Mouse (Mus musculus): ENCODE data around the gene Glt28d2. TPM values are rescaled to one million over a fixed set of nuclear protein-coding genes. Genes with fewer than 3 reads are reported as not detected.

The Glt28d2 gene
- total RNA-seq, 1 experiment from 2014 or later, result 2.9 TPM

- DNase-seq, result no peak
Observed at GRCm38 (mm10) chr3:85827283-85827682, 60.0 kb downstream of the Glt28d2 start.

GRCm38 (mm10) chr3:85820839-85821548 lies 66.3 kb downstream of the Glt28d2 start:
- DNase-seq, result no peak

Other genes starting within 250 kb of the Glt28d2 start
- 5.8 and 9.2 TPM in 2 replicates for gene Fam160a1, start 70.2 kb downstream of the Glt28d2 start, total RNA-seq (2021)
- gene Gm37240, start within 50 bp of the Glt28d2 start, total RNA-seq (2021), result 4.4 and 10.8 TPM in 2 replicates
- 19.9 and 21.2 TPM in 2 replicates for gene Sh3d19, start 83.6 kb upstream of the Glt28d2 start, total RNA-seq (2021)
- gene Prss48, start 115.0 kb upstream of the Glt28d2 start, total RNA-seq (2021), result not detected in 2 replicates

Data from adrenal gland, postnatal 25 days (tissue).